Mouse (Mus musculus) cortical plate, adult 2 months (tissue): ENCODE measurements at regions not wholly inside any gene's neighbourhood (a gene's known extent, or its start where the extent isn't known, plus 50 kb on each side); places are given as distances from the start of the nearest gene placed in this dataset.

Experiments used
- H3K27ac ChIP-seq: fragments of 200-500 bp; 2 replicates; pipeline ENCODE4 v1.5.1; 2012; ENCODE audit warnings: low read length, control low read depth, inconsistent platforms; ENCODE audit not compliant: insufficient read depth
- H3K4me1 ChIP-seq: fragments of 200-500 bp; 2 replicates; pipeline ENCODE4 v1.6.1; 2011; ENCODE audit warnings: low read length; ENCODE audit not compliant: control insufficient read depth, insufficient read depth
- H3K4me3 ChIP-seq: fragments of 200-500 bp; 2 replicates; pipeline ENCODE4 v1.5.1; 2011; ENCODE audit warnings: mild to moderate bottlenecking, low read length, control low read depth; ENCODE audit not compliant: insufficient read depth
- CTCF ChIP-seq: fragments of 200-500 bp; IDR thresholded peaks from 2 replicates; pipeline ENCODE4 v1.5.1; 2011; ENCODE audit warnings: mild to moderate bottlenecking, control low read depth, low read length; ENCODE audit not compliant: insufficient read depth; ENCODE audit errors: extremely low read depth
- POLR2A ChIP-seq: fragments of 200-500 bp; IDR thresholded peaks from 2 replicates; pipeline ENCODE4 v1.6.1; 2011; ENCODE audit warnings: mild to moderate bottlenecking, low read length, control low read depth; ENCODE audit not compliant: insufficient read depth; ENCODE audit errors: extremely low read depth

GRCm38 (mm10) chr10:37803225-37803805 lies 664.6 kb upstream of the Marcks start:
- H3K4me1 ChIP-seq = no peaks in the 10 kb centered on the region

GRCm38 (mm10) chr10:37799397-37799796 lies 660.7 kb upstream of the Marcks start:
- Histone ChIP-seq H3K27ac (no peak overlapping the region), H3K4me1 (no peaks in the 10 kb centered on the region), H3K4me3 (no peak overlapping the region)
- TF ChIP-seq POLR2A = no peak
- no peak for TF ChIP-seq CTCF

More at GRCm38 (mm10) chr10:37803225-37803805, 664.6 kb upstream of the Marcks start:
- H3K4me3 ChIP-seq = no peak overlapping the region
- TF ChIP-seq CTCF (no peak), POLR2A (no peak)
- H3K27ac ChIP-seq = no peak overlapping the region

GRCm38 (mm10) chr10:37798285-37798684 lies 659.6 kb upstream of the Marcks start:
- no peak overlapping the region for H3K4me3 ChIP-seq
- TF ChIP-seq CTCF (no peak), POLR2A (no peak)
- no peak overlapping the region for H3K27ac ChIP-seq
- H3K4me1 ChIP-seq = no peaks in the 10 kb centered on the region

- Histone ChIP-seq H3K27ac (no peak overlapping the region), H3K4me3 (no peak overlapping the region), H3K4me1 (no peaks in the 10 kb centered on the region)
- TF ChIP-seq CTCF (no peak), POLR2A (no peak)
Observed at GRCm38 (mm10) chr10:37797701-37798100, 659.0 kb upstream of the Marcks start.

- Histone ChIP-seq H3K27ac (no peak overlapping the region), H3K4me3 (no peak overlapping the region), H3K4me1 (no peaks in the 10 kb centered on the region)
- no peak for TF ChIP-seq POLR2A
- no peak for TF ChIP-seq CTCF
Observed at GRCm38 (mm10) chr10:37792878-37793277, 654.2 kb upstream of the Marcks start.

- no peak overlapping the region for H3K4me3 ChIP-seq
- no peak for TF ChIP-seq POLR2A
- no peak for TF ChIP-seq CTCF
- H3K4me1 ChIP-seq = no peaks in the 10 kb centered on the region
Observed at GRCm38 (mm10) chr10:37788049-37788448, 649.3 kb upstream of the Marcks start.

GRCm38 (mm10) chr10:37779383-37780302 lies 640.9 kb upstream of the Marcks start:
- no peak overlapping the region for H3K4me3 ChIP-seq
- H3K27ac ChIP-seq = no peak overlapping the region
- TF ChIP-seq CTCF (no peak), POLR2A (no peak)
- no peaks in the 10 kb centered on the region; the same call in 1 of the 2 replicates for H3K4me1 ChIP-seq

More at GRCm38 (mm10) chr10:37788049-37788448, 649.3 kb upstream of the Marcks start:
- no peak overlapping the region for H3K27ac ChIP-seq

GRCm38 (mm10) chr10:37760542-37761367 lies 622.0 kb upstream of the Marcks start:
- Histone ChIP-seq H3K27ac (no peak overlapping the region), H3K4me1 (no peaks in the 10 kb centered on the region), H3K4me3 (no peak overlapping the region)
- no peak for TF ChIP-seq POLR2A
- no peak for TF ChIP-seq CTCF

- Histone ChIP-seq H3K4me3 (no peak overlapping the region), H3K27ac (no peak overlapping the region), H3K4me1 (no peaks in the 10 kb centered on the region)
- TF ChIP-seq POLR2A (no peak), CTCF (no peak)
Observed at GRCm38 (mm10) chr10:37741581-37741980, 602.9 kb upstream of the Marcks start.

GRCm38 (mm10) chr10:37739024-37739423 lies 600.3 kb upstream of the Marcks start:
- no peaks in the 10 kb centered on the region for H3K4me1 ChIP-seq
- H3K4me3 ChIP-seq = no peak overlapping the region
- TF ChIP-seq CTCF (no peak), POLR2A (no peak)

More at GRCm38 (mm10) chr10:37739024-37739423, 600.3 kb upstream of the Marcks start:
- H3K27ac ChIP-seq = no peak overlapping the region
